In genomic region chr2:50662504-50662903, GRCm38 (mm10) we compare ENCODE assay signal across 35 mouse cellular contexts.
"Had no signal": no experiment of that assay in that cellular context is flagged by ENCODE, and none has a peak within 500 bp of the region (broad histone marks: within the 10 kb centered on the region; RNA-seq: fewer than 3 reads in every experiment).

No protein-coding gene starts in this region.

- H3K4me1 ChIP-seq: heart, embryonic 12.5 days; heart, embryonic 13.5 days; heart, embryonic 15.5 days; hindbrain, embryonic 10.5 days; hindbrain, embryonic 12.5 days; hindbrain, embryonic 13.5 days; intestine, embryonic 15.5 days; kidney, embryonic 15.5 days had no signal

- DNase-seq: heart, postnatal 10 days; heart, postnatal 14 days; heart, postnatal 36 days; heart, postnatal 4 days; kidney, adult 11 months; kidney, adult 18-20 months; kidney, adult 2 months; kidney, adult 8-10 months; kidney, adult 9 months; kidney, postnatal 10 days; kidney, postnatal 14 days; kidney, postnatal 25 days; kidney, postnatal 36 days; kidney, postnatal 4 days; layer of hippocampus, adult 9-11 months; layer of hippocampus, postnatal 36 days had no signal

- ATAC-seq: hindbrain, embryonic 16.5 days; hindbrain, postnatal 0 days; inflammation-experienced regulatory T-cells, adult 6 months; intestine, embryonic 15.5 days; intestine, embryonic 16.5 days; intestine, postnatal 0 days had no signal

- H3K4me3 ChIP-seq: heart, embryonic 12.5 days; heart, embryonic 13.5 days; heart, embryonic 15.5 days; hindbrain, embryonic 10.5 days; hindbrain, embryonic 12.5 days; hindbrain, embryonic 13.5 days; hindbrain, embryonic 15.5 days; intestine, embryonic 15.5 days; kidney, embryonic 15.5 days; layer of hippocampus, adult 2 months; left cerebral cortex, adult 2 months had no signal

- H3K27ac ChIP-seq: heart, embryonic 13.5 days; heart, embryonic 15.5 days; hindbrain, embryonic 10.5 days; hindbrain, embryonic 12.5 days; hindbrain, embryonic 13.5 days; hindbrain, embryonic 14.5 days; hindbrain, embryonic 15.5 days; hindbrain, postnatal 0 days; intestine, embryonic 15.5 days; kidney, embryonic 15.5 days; kidney, postnatal 0 days; layer of hippocampus, adult 2 months; left cerebral cortex, adult 2 months had no signal

- H3K4me2 ChIP-seq: heart, embryonic 11.5 days; heart, embryonic 12.5 days; heart, embryonic 13.5 days; heart, embryonic 15.5 days; hindbrain, embryonic 12.5 days; hindbrain, embryonic 13.5 days; hindbrain, embryonic 14.5 days; hindbrain, embryonic 15.5 days; intestine, embryonic 15.5 days; kidney, embryonic 15.5 days had no signal

- H3K27me3 ChIP-seq: heart, embryonic 12.5 days; heart, embryonic 13.5 days; heart, embryonic 15.5 days; hindbrain, embryonic 12.5 days; hindbrain, embryonic 13.5 days; hindbrain, embryonic 15.5 days; intestine, embryonic 15.5 days; kidney, embryonic 15.5 days had no signal

- H3K9me3 ChIP-seq: heart, embryonic 12.5 days; heart, embryonic 13.5 days; heart, embryonic 15.5 days; hindbrain, embryonic 10.5 days; hindbrain, embryonic 12.5 days; hindbrain, embryonic 13.5 days; hindbrain, embryonic 15.5 days; intestine, embryonic 15.5 days; kidney, embryonic 15.5 days had no signal

- H3K36me3 ChIP-seq: heart, embryonic 12.5 days; heart, embryonic 13.5 days; heart, embryonic 15.5 days; hindbrain, embryonic 10.5 days; hindbrain, embryonic 12.5 days; hindbrain, embryonic 13.5 days; hindbrain, embryonic 15.5 days; intestine, embryonic 15.5 days; kidney, embryonic 15.5 days had no signal

- H3K9ac ChIP-seq: heart, embryonic 12.5 days; heart, embryonic 13.5 days; heart, embryonic 15.5 days; hindbrain, embryonic 12.5 days; hindbrain, embryonic 13.5 days; hindbrain, embryonic 14.5 days; hindbrain, embryonic 15.5 days; intestine, embryonic 15.5 days; kidney, embryonic 15.5 days had no signal
